Mouse (Mus musculus): ENCODE results near the gene Tmem9b. TPM values are rescaled to one million over a fixed set of nuclear protein-coding genes. Genes with fewer than 3 reads are reported as not detected.
A peak's percentile ranks its signal among the peaks of the same experiment; 100 is the strongest.

The Tmem9b gene
- polyA plus RNA-seq, 1 experiment from 2014 or later: 62.5 TPM

GRCm38 (mm10) chr7:109768699-109769383, 16.2 kb upstream of the Tmem9b start:
- 51% methylated on average over 2 of the region's 2 CpGs for WGBS

GRCm38 (mm10) chr7:109767575-109768350, 15.1 kb upstream of the Tmem9b start:
- Histone ChIP-seq H3K27me3 (no peaks in the 10 kb centered on the region), H3K4me2 (replicated peaks) (no peak overlapping the region), H3K27ac (no peak overlapping the region), H3K9me3 (replicated peaks) (no peaks in the 10 kb centered on the region), H3K4me1 (no peaks in the 10 kb centered on the region), H3K9ac (no peak overlapping the region), H3K36me3 (no peaks in the 10 kb centered on the region), H3K4me3 (no peak overlapping the region)
- no peak for ATAC-seq (ENCODE audit: low FRiP score)
- WGBS: 83% methylated on average over 7 of the region's 7 CpGs

More at GRCm38 (mm10) chr7:109768699-109769383, 16.2 kb upstream of the Tmem9b start:
- Histone ChIP-seq H3K4me3 (no peak overlapping the region), H3K4me1 (no peaks in the 10 kb centered on the region), H3K36me3 (no peaks in the 10 kb centered on the region), H3K4me2 (replicated peaks) (no peak overlapping the region), H3K9ac (no peak overlapping the region), H3K27me3 (no peaks in the 10 kb centered on the region), H3K27ac (no peak overlapping the region), H3K9me3 (replicated peaks) (no peaks in the 10 kb centered on the region)
- no peak for ATAC-seq (ENCODE audit: low FRiP score)

GRCm38 (mm10) chr7:109764009-109764408, 11.3 kb upstream of the Tmem9b start:
- no peak overlapping the region for H3K9ac ChIP-seq
- no peak overlapping the region for H3K4me3 ChIP-seq
- no peaks in the 10 kb centered on the region for H3K4me1 ChIP-seq
- no peak for ATAC-seq (ENCODE audit: low FRiP score)
- no peaks in the 10 kb centered on the region for H3K9me3 ChIP-seq (replicated peaks)
- H3K27me3 ChIP-seq: no peaks in the 10 kb centered on the region
- no peak overlapping the region for H3K4me2 ChIP-seq (replicated peaks)
- no peaks in the 10 kb centered on the region for H3K36me3 ChIP-seq
- WGBS: 87% methylated on average over 2 of the region's 2 CpGs
- H3K27ac ChIP-seq: no peak overlapping the region

DNA sequence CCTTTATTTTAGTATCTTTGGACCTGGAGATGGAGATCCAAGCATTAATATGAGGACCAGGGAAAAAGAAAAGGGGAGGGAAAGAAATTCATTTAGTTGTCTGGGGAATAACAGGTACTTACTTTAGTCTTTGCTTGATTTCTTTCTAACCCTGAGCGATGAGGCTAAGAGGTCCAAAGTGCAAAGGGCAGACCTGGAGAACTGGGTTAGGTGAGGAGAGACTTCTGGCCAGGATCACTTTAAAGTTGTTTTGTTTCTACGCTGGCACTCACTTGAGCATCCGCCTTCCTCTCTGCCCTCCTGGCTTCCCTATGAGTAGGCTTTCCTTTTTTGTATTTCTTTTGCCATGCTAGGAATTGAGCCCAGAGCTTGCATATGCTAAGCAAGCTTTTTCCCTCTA, 3.6 kb upstream of the Tmem9b start:
- Histone ChIP-seq H3K4me3 (no peak overlapping the region), H3K4me2 (replicated peaks) (no peak overlapping the region), H3K36me3 (no peaks in the 10 kb centered on the region), H3K27ac (no peak overlapping the region), H3K4me1 (peaks cover 15% of the 10 kb centered on the region), H3K9me3 (replicated peaks) (no peaks in the 10 kb centered on the region), H3K27me3 (no peaks in the 10 kb centered on the region), H3K9ac (no peak overlapping the region)
- 86% methylated on average over 3 of the region's 3 CpGs for WGBS
- no peak for ATAC-seq (ENCODE audit: low FRiP score)

GRCm38 (mm10) chr7:109754034-109754433, 1.4 kb upstream of the Tmem9b start:
- peaks cover 17% of the 10 kb centered on the region for H3K4me1 ChIP-seq
- no peak overlapping the region for H3K4me3 ChIP-seq
- whole genome bisulfite sequencing: 95% methylated on average over 8 of the region's 8 CpGs
- no peaks in the 10 kb centered on the region for H3K36me3 ChIP-seq
- no peaks in the 10 kb centered on the region for H3K27me3 ChIP-seq
- no peak overlapping the region for H3K9ac ChIP-seq
- no peak overlapping the region for H3K27ac ChIP-seq
- no peak for ATAC-seq (ENCODE audit: low FRiP score)
- H3K9me3 ChIP-seq (replicated peaks): no peaks in the 10 kb centered on the region
- H3K4me2 ChIP-seq (replicated peaks): no peak overlapping the region

DNA sequence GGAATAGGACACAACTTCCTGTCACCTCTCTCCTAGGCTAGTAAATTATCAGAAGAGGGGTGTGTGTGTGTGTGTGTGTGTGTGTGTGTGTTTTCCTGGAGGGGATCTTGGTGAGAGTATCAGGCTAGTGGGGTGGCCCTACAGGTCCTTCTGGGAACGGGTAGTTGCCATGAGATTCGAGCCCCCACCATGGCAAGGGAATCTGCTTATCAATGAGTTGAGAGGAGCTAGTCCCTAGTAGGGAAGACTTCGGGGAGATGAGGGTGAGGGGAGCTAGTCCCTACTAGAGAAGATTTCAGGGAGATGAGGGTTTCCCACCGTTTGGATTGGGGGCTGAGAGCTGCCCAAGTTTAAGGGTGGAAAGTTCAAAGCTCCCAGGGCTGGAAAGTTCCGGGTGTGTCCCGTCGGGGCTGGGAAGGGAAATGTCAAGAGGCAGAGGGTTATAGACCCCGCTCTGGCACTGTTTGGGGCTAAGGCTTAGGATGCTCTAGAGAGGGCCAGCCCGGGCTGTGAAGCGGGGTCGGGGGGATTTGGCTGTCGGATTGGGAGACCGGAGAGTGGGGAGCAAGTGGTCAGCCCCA, 1.2 kb downstream of the Tmem9b start:
- Histone ChIP-seq H3K36me3 (peaks cover 2% of the 10 kb centered on the region), H3K4me3 (peak overlapping the region; percentile 88), H3K4me1 (peaks cover 17% of the 10 kb centered on the region), H3K9ac (peak overlapping the region; percentile 91), H3K9me3 (replicated peaks) (no peaks in the 10 kb centered on the region), H3K4me2 (replicated peaks) (peak overlapping the region; percentile 91), H3K27ac (peak overlapping the region; percentile 86), H3K27me3 (no peaks in the 10 kb centered on the region)
- ATAC-seq (ENCODE audit: low FRiP score): peak; percentile 15
- WGBS: 4% methylated on average over 13 of the region's 13 CpGs

DNA sequence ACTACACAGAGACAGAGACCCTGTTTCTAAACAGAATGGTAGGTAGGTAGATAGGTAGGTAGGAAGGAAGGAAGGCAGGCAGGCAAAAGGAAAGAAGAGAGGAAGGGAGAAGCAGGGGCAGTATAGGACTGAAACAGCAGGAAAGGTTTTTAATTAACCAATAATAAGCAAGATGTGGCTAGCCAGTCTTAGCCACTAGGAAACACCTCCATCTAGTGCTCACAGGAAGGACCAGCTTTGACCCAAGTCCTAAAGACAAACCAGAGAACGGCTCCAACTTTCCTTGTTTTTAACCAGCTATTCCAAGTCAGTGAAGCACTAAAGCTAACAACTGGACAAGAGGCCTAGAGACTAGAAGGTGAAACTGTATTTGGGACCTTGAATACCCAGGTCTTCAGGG, 4.9 kb downstream of the Tmem9b start:
- Histone ChIP-seq H3K9ac (no peak overlapping the region), H3K36me3 (peaks cover 30% of the 10 kb centered on the region), H3K4me2 (replicated peaks) (no peak overlapping the region), H3K4me3 (no peak overlapping the region), H3K27ac (no peak overlapping the region), H3K4me1 (peaks cover 8% of the 10 kb centered on the region), H3K27me3 (no peaks in the 10 kb centered on the region), H3K9me3 (replicated peaks) (no peaks in the 10 kb centered on the region)
- ATAC-seq (ENCODE audit: low FRiP score): no peak
- 59% methylated on average over 1 of the region's 1 CpGs for WGBS

GRCm38 (mm10) chr7:109741703-109742102, 11.0 kb downstream of the Tmem9b start:
- no peak for ATAC-seq (ENCODE audit: low FRiP score)
- Histone ChIP-seq H3K27ac (no peak overlapping the region), H3K4me1 (no peaks in the 10 kb centered on the region), H3K9ac (no peak overlapping the region), H3K9me3 (replicated peaks) (no peaks in the 10 kb centered on the region), H3K4me2 (replicated peaks) (no peak overlapping the region), H3K27me3 (no peaks in the 10 kb centered on the region), H3K4me3 (no peak overlapping the region), H3K36me3 (peaks cover 59% of the 10 kb centered on the region)
- 93% methylated on average over 4 of the region's 4 CpGs for WGBS

DNA sequence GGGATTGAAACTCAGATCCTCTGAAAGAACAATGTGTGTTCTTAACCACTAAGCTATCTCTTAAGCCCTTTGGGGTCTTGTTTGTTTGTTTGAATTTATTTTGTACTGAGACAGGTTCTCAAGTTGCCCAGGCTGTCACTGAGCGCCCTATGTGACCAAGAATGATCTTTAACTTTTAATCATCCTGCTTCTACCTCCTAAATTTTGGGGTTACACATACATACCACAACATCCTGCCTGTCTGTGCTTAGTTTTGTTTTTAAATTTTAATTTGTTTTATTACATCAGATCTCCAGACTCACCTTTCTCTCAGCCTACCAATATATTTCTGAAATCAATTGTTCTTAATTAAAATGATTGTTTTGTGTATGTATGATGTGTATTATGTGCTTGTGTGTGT, 11.6 kb downstream of the Tmem9b start:
- Histone ChIP-seq H3K36me3 (peaks cover 59% of the 10 kb centered on the region), H3K27me3 (no peaks in the 10 kb centered on the region), H3K27ac (no peak overlapping the region), H3K4me2 (replicated peaks) (no peak overlapping the region), H3K9ac (no peak overlapping the region), H3K4me1 (no peaks in the 10 kb centered on the region), H3K9me3 (replicated peaks) (no peaks in the 10 kb centered on the region), H3K4me3 (no peak overlapping the region)
- no peak for ATAC-seq (ENCODE audit: low FRiP score)
- 94% methylated on average over 1 of the region's 1 CpGs for WGBS

DNA sequence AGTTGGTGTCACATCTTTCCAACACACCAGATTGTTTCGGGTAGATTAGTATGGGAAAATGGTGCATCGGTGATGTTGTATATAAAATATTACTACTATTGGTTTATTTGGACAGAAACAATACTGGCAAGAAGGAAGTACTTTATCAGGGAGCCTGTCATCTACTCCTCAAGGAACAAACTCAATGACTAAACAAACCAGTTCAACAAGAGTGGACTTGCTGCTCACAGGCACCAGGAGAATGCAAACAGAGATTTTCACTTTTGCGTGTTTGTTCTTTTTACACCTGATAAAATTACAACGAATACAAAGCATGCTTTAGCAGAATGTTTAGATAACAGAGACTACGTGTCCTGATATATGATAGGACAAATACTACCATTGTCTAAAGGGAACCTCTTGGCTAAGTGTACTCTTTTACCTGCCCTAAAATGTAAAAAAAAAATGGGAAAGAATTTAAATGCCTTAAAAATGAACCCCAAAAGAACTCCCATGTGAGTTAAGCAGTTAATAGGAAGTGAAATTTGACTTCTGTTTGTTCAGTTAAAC, 12.8 kb downstream of the Tmem9b start:
- Histone ChIP-seq H3K9me3 (replicated peaks) (no peaks in the 10 kb centered on the region), H3K4me1 (no peaks in the 10 kb centered on the region), H3K27me3 (no peaks in the 10 kb centered on the region), H3K36me3 (peaks cover 61% of the 10 kb centered on the region), H3K27ac (no peak overlapping the region), H3K4me2 (replicated peaks) (no peak overlapping the region), H3K9ac (no peak overlapping the region), H3K4me3 (no peak overlapping the region)
- ATAC-seq (ENCODE audit: low FRiP score): no peak
- 93% methylated on average over 5 of the region's 5 CpGs for WGBS

DNA sequence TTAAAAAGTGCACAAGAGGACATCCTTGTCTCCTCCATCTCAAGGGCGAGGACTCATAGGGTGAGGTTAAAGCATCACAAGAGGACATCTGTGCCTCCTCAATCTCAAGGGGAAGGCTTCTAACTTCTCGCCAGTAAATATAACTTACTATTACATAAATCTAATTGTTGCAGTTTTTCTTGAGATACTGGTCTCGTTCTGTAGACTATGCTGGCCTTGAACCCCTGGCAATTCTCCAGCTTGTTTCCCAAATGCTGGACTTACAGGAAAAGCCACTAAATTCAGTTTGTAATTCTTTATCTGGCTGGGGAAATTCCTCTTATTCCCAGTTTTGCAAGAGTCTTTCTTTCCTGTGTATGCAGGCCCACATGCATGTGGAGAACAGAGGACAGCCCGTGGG, 17.9 kb downstream of the Tmem9b start:
- H3K27me3 ChIP-seq: no peaks in the 10 kb centered on the region
- peaks cover 3% of the 10 kb centered on the region; the same call in 1 of the 2 replicates for H3K4me1 ChIP-seq
- ATAC-seq (ENCODE audit: low FRiP score): no peak
- WGBS: 91% methylated on average over 4 of the region's 4 CpGs
- no peak overlapping the region for H3K4me3 ChIP-seq
- H3K9me3 ChIP-seq (replicated peaks): no peaks in the 10 kb centered on the region
- H3K27ac ChIP-seq: no peak overlapping the region
- H3K9ac ChIP-seq: no peak overlapping the region
- peaks cover 21% of the 10 kb centered on the region for H3K36me3 ChIP-seq
- H3K4me2 ChIP-seq (replicated peaks): no peak overlapping the region

DNA sequence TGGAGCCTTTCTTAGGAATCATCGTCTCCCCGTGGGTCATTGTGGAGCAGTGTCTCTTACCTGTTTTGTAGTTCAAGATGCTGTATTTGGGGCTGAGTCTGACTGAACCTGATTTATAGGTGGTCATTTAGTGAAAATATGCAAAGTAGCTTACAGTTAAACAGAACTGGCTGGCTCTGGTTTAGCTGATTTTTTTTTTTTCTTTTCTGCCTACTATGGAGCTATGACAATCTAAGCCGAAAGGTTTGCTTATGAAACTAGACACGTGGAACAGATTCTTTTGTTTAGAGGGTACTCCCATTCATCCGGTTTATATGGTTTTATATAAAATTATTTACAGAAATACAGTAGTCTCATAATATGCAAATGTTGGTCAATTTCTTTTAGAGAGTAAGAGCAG, 21.0 kb downstream of the Tmem9b start, which contains the start of gene Ascl3:
Gene Ascl3 (minus strand): TSS at position 101 of the 400 bp plus-strand sequence.
- ATAC-seq (ENCODE audit: low FRiP score): no peak
- Histone ChIP-seq H3K9me3 (replicated peaks) (no peaks in the 10 kb centered on the region), H3K36me3 (peaks cover 13% of the 10 kb centered on the region), H3K27me3 (no peaks in the 10 kb centered on the region), H3K4me2 (replicated peaks) (no peak within 1 kb of the TSS), H3K4me1 (peaks cover 3% of the 10 kb centered on the region; the same call in 1 of the 2 replicates), H3K27ac (no peak within 1 kb of the TSS), H3K4me3 (no peak within 1 kb of the TSS), H3K9ac (no peak within 1 kb of the TSS)
- WGBS: 92% methylated on average over 5 of the region's 5 CpGs

Measured in hindbrain, embryonic 12.5 days (tissue).